Mouse (Mus musculus) MEL (cell line): ENCODE results near the gene Apoc4. TPM values are rescaled to one million over a fixed set of nuclear protein-coding genes. Genes with fewer than 3 reads are reported as not detected.

Experiments
- DNase-seq: peaks from one replicate; pipeline ENCODE4 v3.0.0; 2011; ENCODE audit warnings: low read depth, low spot score
- H3K27ac ChIP-seq: 2 replicates; pipeline ENCODE4 v1.5.1; 2012; ENCODE audit warnings: low read depth, mild to moderate bottlenecking, control low read depth, low read length, moderate library complexity; ENCODE audit not compliant: control insufficient read depth
- H3K27me3 ChIP-seq, 2 experiments: fragments of 150-350 bp in 1 of 2; sonication (generic) in 1 of 2; 2 replicates each; pipeline ENCODE4 v1.6.1; 2012; ENCODE audit warnings: low read length in 2 of 2, mild to moderate bottlenecking in 2 of 2, improper control_type of control experiment in 1 of 2, moderate library complexity in 1 of 2; ENCODE audit not compliant: insufficient read depth in 2 of 2, control insufficient read depth in 1 of 2
- H3K36me3 ChIP-seq, 2 experiments: 2 replicates each; pipeline ENCODE4 v1.6.1; 2012 to 2014; ENCODE audit warnings: low read length in 2 of 2, improper control_type of control experiment in 1 of 2, inconsistent platforms in 1 of 2, mild to moderate bottlenecking in 1 of 2; ENCODE audit not compliant: insufficient read depth in 2 of 2, control insufficient read depth in 1 of 2
- H3K4me1 ChIP-seq, 2 experiments: fragments of 150-350 bp in 1 of 2; sonication (generic) in 1 of 2; 2 replicates each; pipeline ENCODE4 v1.6.1; 2012; ENCODE audit warnings: low read length in 2 of 2, improper control_type of control experiment in 1 of 2, mild to moderate bottlenecking in 1 of 2; ENCODE audit not compliant: insufficient read depth in 2 of 2, control insufficient read depth in 1 of 2
- H3K4me3 ChIP-seq, 2 experiments: fragments of 150-350 bp in 1 of 2; sonication (generic) in 1 of 2; 2 replicates each; pipeline ENCODE4 v1.5.1; 2012; ENCODE audit warnings: low read depth in 2 of 2, low read length in 2 of 2, mild to moderate bottlenecking in 2 of 2, moderate library complexity in 2 of 2, control low read depth in 1 of 2, improper control_type of control experiment in 1 of 2; ENCODE audit not compliant: control insufficient read depth in 1 of 2, insufficient read depth in 1 of 2
- H3K79me2 ChIP-seq: 2 replicates; pipeline ENCODE4 v1.6.1; 2012; ENCODE audit warnings: mild to moderate bottlenecking, low read length, moderate library complexity; ENCODE audit not compliant: control insufficient read depth, poor library complexity, insufficient read depth
- H3K9ac ChIP-seq: 2 replicates; pipeline ENCODE4 v1.6.1; 2012; ENCODE audit warnings: low read depth, mild to moderate bottlenecking, control low read depth, low read length, moderate library complexity; ENCODE audit not compliant: control insufficient read depth, poor library complexity, severe bottlenecking
- H3K9me3 ChIP-seq: fragments of 150-350 bp; sonication (generic); replicated peaks from 2 replicates; pipeline ENCODE4 v1.6.1; 2012; ENCODE audit warnings: mild to moderate bottlenecking, low read length, improper control_type of control experiment, moderate library complexity; ENCODE audit not compliant: insufficient read depth
- CHD1 ChIP-seq: IDR thresholded peaks from 2 replicates; pipeline ENCODE4 v1.6.1; 2012; ENCODE audit warnings: low read depth, mild to moderate bottlenecking, inconsistent platforms, low read length, improper control_type of control experiment
- E2F4 ChIP-seq: IDR thresholded peaks from 2 replicates; pipeline ENCODE4 v1.6.1; 2011; ENCODE audit warnings: low read depth, low read length, improper control_type of control experiment, borderline replicate concordance
- EP300 ChIP-seq, 2 experiments: IDR thresholded peaks; 2 replicates each; pipeline ENCODE4 v1.6.1; 2011; ENCODE audit warnings: improper control_type of control experiment in 2 of 2, low read length in 2 of 2, low read depth in 1 of 2, mild to moderate bottlenecking in 1 of 2
- GATA1 ChIP-seq: IDR thresholded peaks from 2 replicates; pipeline ENCODE4 v1.6.1; 2011; ENCODE audit warnings: low read depth, low read length, improper control_type of control experiment
- MAFK ChIP-seq: IDR thresholded peaks from 2 replicates; pipeline ENCODE4 v1.6.1; 2011; ENCODE audit warnings: low read depth, mild to moderate bottlenecking, low read length, improper control_type of control experiment, borderline replicate concordance
- MAZ ChIP-seq: IDR thresholded peaks from 2 replicates; pipeline ENCODE4 v1.6.1; 2012; ENCODE audit warnings: low read depth, mild to moderate bottlenecking, inconsistent platforms, low read length, improper control_type of control experiment
- MXI1 ChIP-seq: IDR thresholded peaks from 2 replicates; pipeline ENCODE4 v1.6.1; 2011; ENCODE audit warnings: mild to moderate bottlenecking, low read depth, low read length, improper control_type of control experiment
- MYC ChIP-seq: IDR thresholded peaks from 2 replicates; pipeline ENCODE4 v1.6.1; 2011; ENCODE audit warnings: low read depth, mild to moderate bottlenecking, low read length, improper control_type of control experiment, moderate library complexity
- NRF1 ChIP-seq: IDR thresholded peaks from 2 replicates; pipeline ENCODE4 v1.6.1; 2014; ENCODE audit warnings: low read depth, mild to moderate bottlenecking, inconsistent platforms, low read length, improper control_type of control experiment, moderate library complexity; ENCODE audit not compliant: poor library complexity, insufficient read depth, severe bottlenecking
- POLR2AphosphoS2 ChIP-seq: IDR thresholded peaks from 2 replicates; pipeline ENCODE4 v1.6.1; 2011; ENCODE audit warnings: low read length, improper control_type of control experiment
- RCOR1 ChIP-seq: IDR thresholded peaks from 2 replicates; pipeline ENCODE4 v1.6.1; 2012; ENCODE audit warnings: low read depth, mild to moderate bottlenecking, inconsistent platforms, low read length, improper control_type of control experiment
- SIN3A ChIP-seq: IDR thresholded peaks from 2 replicates; pipeline ENCODE4 v1.6.1; 2012; ENCODE audit warnings: low read length, improper control_type of control experiment, inconsistent platforms
- TAL1 ChIP-seq: IDR thresholded peaks from 2 replicates; pipeline ENCODE4 v1.6.1; 2012; ENCODE audit warnings: mild to moderate bottlenecking, inconsistent platforms, low read length, moderate library complexity, mixed read lengths
- TBP ChIP-seq: IDR thresholded peaks from 2 replicates; pipeline ENCODE4 v1.8.0; 2011; ENCODE audit warnings: low read depth, low read length, improper control_type of control experiment
- TCF12 ChIP-seq: IDR thresholded peaks from 2 replicates; pipeline ENCODE4 v1.6.1; 2014; ENCODE audit warnings: low read depth, mild to moderate bottlenecking, inconsistent platforms, low read length, improper control_type of control experiment, moderate library complexity
- USF1 ChIP-seq: IDR thresholded peaks from 2 replicates; pipeline ENCODE4 v1.6.1; 2014; ENCODE audit warnings: low read depth, mild to moderate bottlenecking, inconsistent platforms, low read length, improper control_type of control experiment, moderate library complexity
- ZMIZ1 ChIP-seq: IDR thresholded peaks from 2 replicates; pipeline ENCODE4 v1.6.1; 2012; ENCODE audit warnings: low read depth, mild to moderate bottlenecking, inconsistent platforms, low read length, improper control_type of control experiment, moderate library complexity
- polyA plus RNA-seq, 2 experiments: library from polyadenylated mRNA; stranded (reverse) in 1 of 2; unstranded in 1 of 2; fragments of >175 nt in 1 of 2; fragments of >200 nt in 1 of 2; gene quantifications; 2 replicates each; pipeline versions ENCODE4 v1.2.1 to v1.2.4; 2012; ENCODE audit warnings: low replicate concordance in 2 of 2, low read depth in 1 of 2; ENCODE audit not compliant: insufficient read length in 2 of 2, insufficient read depth in 1 of 2, missing spikeins in 1 of 2
- total RNA-seq: library from RNA; depleted of rRNA; stranded (reverse); fragments of 300-350 nt; gene quantifications from 2 replicates; pipeline ENCODE4 v1.2.3, GENCODE M21; 2012

Apoc4 gene
- total and polyA plus RNA-seq, 3 experiments: not detected

GRCm38 (mm10) chr7:19632720-19633119 is 48.6 kb downstream of the Apoc4 start:
- 0 out of 2 replicates have a peak, but pooled peaks have one; percentile 12 for TF ChIP-seq TBP
- no peak for TF ChIP-seq CHD1
- TF ChIP-seq MYC: no peak
- TF ChIP-seq TCF12: peak; percentile 83
- TF ChIP-seq TAL1: peak; percentile 88
- no peak for TF ChIP-seq MAFK
- TF ChIP-seq NRF1: no peak
- peak; percentile 84 for TF ChIP-seq GATA1
- TF ChIP-seq ZMIZ1: no peak
- peak; percentile 72 to 82 for TF ChIP-seq EP300 (IDR thresholded peaks at IDR 0.05; ENCODE audit: low read depth in 1 of 2, low read length in 2 of 2)
- TF ChIP-seq MXI1: peak; percentile 49; the same call in 1 of the 2 replicates
- no peak for TF ChIP-seq USF1
- TF ChIP-seq E2F4: no peak
- peak; percentile 52 for TF ChIP-seq SIN3A
- no peak for TF ChIP-seq MAZ
- TF ChIP-seq RCOR1: 0 out of 2 replicates have a peak, but pooled peaks have one; percentile 15
- H3K27ac ChIP-seq: peak overlapping the region; percentile 17; the same call in 1 of the 2 replicates

GRCm38 (mm10) chr7:19632275-19632674 is 49.0 kb downstream of the Apoc4 start:
- H3K9ac ChIP-seq: no peak overlapping the region
- H3K4me1 ChIP-seq: peaks cover 4 to 15% of the 10 kb centered on the region in 2 experiments
- no peak for DNase-seq
- H3K9me3 ChIP-seq: no peaks in the 10 kb centered on the region
- H3K27ac ChIP-seq: peak overlapping the region; percentile 17; the same call in 1 of the 2 replicates
- peaks cover 1 to 12% of the 10 kb centered on the region in 2 experiments for H3K36me3 ChIP-seq
- no peaks in the 10 kb centered on the region for H3K27me3 ChIP-seq
- no peak overlapping the region for H3K4me3 ChIP-seq
- TF ChIP-seq NRF1 (no peak), POLR2AphosphoS2 (0 out of 2 replicates have a peak, but pooled peaks have one; percentile 17)
- H3K79me2 ChIP-seq: no peaks in the 10 kb centered on the region; the same call in 1 of the 2 replicates

More at GRCm38 (mm10) chr7:19632720-19633119, 48.6 kb downstream of the Apoc4 start:
- no peak overlapping the region for H3K4me3 ChIP-seq
- H3K27me3 ChIP-seq: no peaks in the 10 kb centered on the region
- H3K4me1 ChIP-seq: peaks cover 4 to 13% of the 10 kb centered on the region in 2 experiments
- no peaks in the 10 kb centered on the region for H3K9me3 ChIP-seq
- DNase-seq: peak; percentile 76
- peaks cover 3 to 11% of the 10 kb centered on the region in 2 experiments for H3K36me3 ChIP-seq
- no peaks in the 10 kb centered on the region; the same call in 1 of the 2 replicates for H3K79me2 ChIP-seq
- H3K9ac ChIP-seq: no peak overlapping the region
